Mouse (Mus musculus) heart, postnatal 0 days (tissue): ENCODE measurements around the gene Homez.

Experiments
- CTCF ChIP-seq: IDR thresholded peaks from 2 replicates; pipeline ENCODE4 v1.5.1; 2016; ENCODE audit warnings: antibody characterized with exemption, control low read depth, low read depth
- EP300 ChIP-seq: IDR thresholded peaks from 2 replicates; pipeline ENCODE4 v1.6.1; 2016; ENCODE audit warnings: antibody characterized with exemption, low read depth

GRCm38 (mm10) chr14:54868026-54868425, 2.7 kb downstream of the Homez start:
- TF ChIP-seq CTCF (no peak), EP300 (no peak)
